Mouse (Mus musculus) E14TG2a.4 (cell line): Measurements from ENCODE around the gene Sec1.

Source experiments
- CTCF ChIP-seq: conservative IDR thresholded peaks from 2 replicates; pipeline ENCODE4 v1.5.1; 2014; ENCODE audit warnings: low read length
- NANOG ChIP-seq: IDR thresholded peaks from 2 replicates; pipeline ENCODE4 v1.6.1; 2014; ENCODE audit warnings: borderline replicate concordance, low read length, mixed read lengths

DNA sequence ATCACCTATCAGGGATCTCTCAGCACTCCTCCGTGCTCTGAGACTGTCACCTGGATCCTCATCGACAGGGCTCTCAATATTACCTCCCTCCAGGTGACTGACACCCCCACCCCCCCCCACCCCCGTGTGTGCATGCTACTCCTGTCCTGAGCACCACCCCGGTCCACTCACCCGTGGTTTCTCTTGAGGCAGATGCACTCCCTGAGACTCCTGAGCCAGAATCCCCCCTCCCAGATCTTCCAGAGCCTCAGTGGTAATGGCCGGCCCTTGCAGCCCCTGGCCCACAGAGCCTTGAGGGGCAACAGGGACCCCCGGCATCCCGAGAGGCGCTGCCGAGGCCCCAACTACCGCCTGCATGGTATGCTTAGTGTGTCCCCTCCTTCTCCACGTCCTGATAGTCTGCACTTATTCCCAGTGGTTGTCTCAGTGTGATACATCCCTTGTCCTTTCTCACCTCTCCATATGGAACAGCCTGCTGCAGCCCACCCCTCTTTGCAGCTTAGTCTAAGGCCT lies 9.4 kb upstream of the Sec1 start:
- TF ChIP-seq CTCF (no peak), NANOG (no peak)
